Mouse (Mus musculus) thymus, adult 18-20 months (tissue): Measurements from ENCODE around the gene Tob1.

Experiments used
- DNase-seq, 2 experiments: peaks; one replicate each; pipeline ENCODE4 v3.0.0; 2022; ENCODE audit warnings: mixed read lengths in 2 of 2

Tob1 gene

DNA sequence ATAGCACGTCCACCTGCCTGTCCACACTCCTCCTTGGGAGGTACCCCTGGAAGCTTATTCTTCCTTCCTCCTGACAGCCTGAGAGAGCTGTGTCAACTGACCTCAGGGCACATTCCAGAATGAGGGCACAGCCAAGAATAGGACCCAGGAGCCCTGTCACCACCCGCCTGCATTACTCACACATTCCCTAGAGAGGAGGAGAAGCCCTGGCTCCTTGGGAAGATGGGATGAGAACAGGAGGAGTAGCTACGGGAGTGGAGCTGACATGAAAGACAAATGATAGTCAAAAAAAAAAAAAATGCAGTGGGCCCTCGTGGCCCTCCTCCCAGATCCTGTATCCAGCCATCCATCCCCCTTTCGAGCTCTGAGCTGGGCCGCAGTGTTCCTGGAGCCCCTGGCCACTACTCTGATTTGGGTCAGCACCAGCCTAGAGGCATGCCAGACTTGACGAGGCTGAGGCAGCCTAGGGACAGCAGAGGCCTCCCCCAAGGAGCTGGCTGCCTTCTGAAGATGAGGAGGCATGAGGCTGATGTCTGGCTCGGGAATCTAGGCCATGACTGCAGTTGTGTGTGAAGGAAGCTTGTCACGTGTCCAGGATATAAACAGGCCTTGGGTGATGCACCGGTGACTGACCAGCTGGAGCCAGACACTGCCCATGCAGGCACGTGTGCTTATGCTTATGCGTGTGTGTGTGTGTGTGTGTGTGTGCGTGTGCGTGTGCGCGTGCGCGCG, 20.7 kb downstream of the Tob1 start:
- no peak for DNase-seq

DNA sequence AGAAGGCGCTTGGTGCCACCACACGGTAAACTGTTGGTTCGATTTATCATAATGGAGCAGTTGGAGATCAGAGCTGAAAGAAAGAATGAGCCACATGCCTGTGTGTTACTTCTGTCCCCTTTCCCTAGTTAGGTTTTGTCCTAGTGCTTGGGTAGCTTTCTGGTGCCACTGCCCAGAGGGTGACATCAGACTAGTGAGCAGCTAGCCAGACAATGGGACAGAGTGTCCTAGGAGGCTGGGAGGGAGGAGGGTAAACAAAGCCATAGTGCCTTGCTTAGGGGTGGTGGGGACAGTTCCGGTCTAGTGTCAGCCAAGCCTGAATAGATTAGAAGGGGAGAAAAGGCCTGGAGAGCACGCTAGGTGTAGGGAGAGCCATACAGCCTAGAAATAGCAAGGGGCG, 22.2 kb downstream of the Tob1 start:
- no peak for DNase-seq

DNA sequence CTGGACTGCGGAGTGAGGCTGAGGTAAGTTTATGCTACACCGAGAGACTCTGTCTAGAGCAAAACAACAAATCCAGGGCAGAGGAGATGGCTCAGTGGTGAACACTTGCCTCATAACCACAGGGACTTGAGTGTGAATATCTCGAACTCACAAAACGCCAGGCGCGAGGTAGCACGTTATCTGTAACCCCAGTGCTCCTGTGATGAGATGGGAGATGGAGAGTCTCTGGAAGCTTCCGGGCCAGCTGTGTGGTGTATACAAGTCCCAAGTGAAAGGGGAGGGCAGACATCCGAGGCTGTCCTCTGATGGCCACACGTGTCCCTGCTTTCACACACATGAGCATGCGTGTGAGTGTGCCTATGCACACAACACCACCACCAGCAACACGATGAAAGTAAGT, 23.1 kb downstream of the Tob1 start:
- no peak for DNase-seq

DNA sequence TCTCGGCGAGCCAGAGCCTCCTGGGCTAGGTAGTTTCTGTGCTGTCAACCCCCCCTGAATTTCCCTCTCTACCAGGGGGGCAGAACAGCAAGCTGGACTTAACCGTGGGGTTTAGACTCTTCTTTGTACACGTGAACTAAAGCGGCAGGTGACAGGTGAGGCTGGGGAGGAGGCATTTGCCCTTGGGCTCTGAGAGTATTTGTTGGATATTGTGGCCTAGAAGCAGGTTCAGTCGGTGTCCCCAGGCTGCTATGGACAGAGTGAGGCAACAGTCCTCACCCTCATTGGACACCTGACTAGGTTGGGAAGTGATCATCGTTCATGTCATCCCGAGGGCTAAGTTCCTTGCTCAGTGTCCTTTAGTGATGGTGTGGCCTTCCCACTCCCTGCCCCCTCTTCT, 23.6 kb downstream of the Tob1 start:
- DNase-seq, result no peak

DNA sequence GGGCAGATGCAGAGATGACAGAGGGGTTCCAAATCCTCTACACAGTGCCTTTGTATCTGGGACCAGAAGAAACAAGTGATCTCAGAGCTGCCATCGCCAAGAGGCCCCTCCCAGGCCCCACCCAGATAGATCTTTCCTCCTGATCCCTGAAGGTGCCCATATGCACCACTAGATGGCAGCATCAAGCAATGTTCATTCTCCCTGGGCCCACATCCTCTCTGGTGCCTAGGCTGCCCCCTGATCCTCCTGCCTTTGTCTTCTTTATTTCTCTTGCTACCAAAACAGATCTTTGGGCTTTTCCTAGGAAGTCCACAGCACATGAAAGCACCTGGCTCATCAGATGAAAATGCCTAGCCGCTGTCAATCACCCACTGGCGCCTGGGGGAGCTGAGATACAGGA, 24.8 kb downstream of the Tob1 start:
- DNase-seq, result peak in 1 of 2 experiments; percentile 30

DNA sequence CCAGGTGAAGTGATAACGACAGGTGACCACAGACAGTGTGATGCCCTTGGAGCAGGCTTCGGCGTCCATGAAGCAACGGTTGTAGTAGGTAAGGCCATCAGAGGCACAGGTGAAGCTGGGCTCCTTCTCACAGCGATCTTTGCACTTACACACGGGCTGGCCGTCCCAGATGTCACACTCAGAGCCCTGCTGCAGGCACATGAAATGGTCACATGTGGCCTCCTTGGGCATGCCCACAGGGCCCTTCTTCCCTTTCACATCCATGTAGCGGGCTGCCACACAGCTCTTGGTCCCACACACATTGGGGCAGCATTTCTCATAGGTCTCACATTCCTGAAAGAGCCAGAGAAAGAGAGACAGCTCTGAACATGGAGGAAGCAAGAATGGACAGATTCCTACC, 27.5 kb downstream of the Tob1 start:
- no peak for DNase-seq

DNA sequence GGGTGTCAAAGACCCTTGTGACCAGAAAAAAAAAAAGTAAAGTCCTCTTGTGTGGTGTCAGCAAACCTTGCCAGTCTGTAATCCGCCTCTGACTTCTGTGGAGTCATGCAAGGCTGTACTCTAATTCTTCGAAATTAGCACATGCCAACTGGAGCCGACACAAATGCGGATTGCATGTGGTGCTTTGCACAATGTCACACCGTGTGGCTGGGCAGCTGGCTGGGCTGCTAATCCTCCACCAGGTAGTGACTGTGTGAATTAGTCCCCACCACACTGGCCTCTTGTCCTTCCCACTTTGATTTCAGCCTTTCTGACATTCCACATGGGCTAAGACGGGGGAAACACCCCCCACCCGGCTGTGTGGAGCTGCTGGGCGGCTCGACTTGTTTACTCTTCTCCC, 28.5 kb downstream of the Tob1 start:
- no peak for DNase-seq

DNA sequence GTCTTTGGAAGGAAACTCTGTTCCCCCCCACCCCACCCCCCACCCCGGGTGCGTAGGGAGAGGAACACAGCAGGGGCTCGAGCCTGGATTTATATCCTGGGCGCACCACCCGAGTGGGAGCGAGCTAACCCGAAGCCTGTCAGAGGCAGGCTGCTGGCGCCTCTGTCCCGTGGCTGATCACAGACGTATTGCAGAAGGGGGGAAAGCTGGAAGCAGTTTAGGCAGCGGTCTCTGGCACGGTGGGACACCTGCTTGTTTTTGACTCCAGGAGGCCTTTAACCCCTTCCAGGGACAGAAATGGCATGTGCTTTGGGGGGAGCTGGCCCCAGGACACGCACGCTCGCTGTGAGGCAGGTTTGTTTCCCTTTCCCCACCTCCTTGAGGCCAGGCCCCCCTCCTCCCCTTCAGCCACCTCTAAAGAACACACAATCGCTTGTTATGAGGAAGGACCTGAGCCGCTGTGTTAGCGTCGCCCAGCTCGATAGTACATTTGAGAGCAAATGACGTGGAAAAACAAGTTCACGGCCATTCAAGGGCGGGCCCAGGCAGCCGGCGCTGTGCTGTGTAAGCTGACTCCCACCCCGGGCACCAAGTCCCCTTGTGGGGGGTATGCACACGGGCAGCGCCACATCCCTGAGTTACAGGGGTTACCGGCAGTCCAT, 31.6 kb downstream of the Tob1 start:
- DNase-seq, result no peak

DNA sequence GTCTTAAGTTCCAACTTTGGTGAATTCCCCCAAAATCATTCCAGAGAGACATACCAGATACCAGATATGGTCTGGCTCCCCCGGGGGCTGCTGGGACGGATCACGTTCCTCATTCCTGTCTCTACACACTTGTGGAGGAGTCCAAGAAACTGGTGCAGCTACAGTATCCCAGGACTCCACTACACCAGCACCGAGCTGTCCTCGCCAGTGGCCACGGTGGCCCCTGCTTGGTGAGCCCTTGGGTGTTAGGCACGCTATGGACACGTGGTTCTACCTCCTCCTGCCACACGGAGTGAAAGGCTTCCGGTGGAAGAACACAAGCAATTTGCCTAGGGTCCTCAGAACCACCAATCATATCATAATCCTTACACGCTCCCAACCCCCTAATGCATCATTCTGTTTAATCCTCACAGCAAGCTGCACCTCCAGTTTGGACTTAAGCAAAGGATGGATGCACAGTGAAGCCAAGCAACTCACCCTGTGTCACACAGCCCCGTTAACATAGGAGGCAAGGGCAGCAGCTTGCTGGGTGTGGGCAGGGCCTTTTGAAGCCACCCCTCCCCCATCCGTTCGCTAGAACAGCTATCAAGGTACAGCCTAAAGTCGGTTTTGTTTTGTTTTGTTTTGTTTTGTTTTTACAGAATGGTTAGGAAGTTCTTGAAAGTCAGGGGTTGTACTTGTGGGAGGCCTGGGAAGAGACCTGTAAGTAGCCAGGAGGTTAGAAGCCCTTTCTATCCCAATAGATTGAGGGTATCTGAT, 32.3 kb downstream of the Tob1 start:
- no peak for DNase-seq

DNA sequence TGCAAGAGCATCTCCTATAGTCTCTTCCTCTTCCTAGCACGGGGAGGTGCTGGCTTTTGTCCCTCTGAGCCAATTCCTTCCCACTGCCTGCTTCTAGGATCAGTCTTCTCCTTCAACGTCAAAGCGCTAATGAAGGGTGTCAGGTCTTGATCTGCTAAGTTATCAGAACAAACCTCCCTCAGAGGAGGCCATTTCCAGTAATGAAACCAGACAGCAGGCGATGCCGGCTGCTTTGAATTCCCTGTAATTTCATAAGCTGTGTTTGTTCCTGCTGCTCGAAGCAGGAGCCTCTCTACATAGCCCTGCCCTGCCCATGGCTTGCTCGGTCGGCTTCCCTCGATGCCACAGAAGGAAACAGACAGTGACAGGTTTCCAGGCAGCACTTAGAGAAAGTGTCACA, 33.1 kb downstream of the Tob1 start:
- DNase-seq, result no peak

DNA sequence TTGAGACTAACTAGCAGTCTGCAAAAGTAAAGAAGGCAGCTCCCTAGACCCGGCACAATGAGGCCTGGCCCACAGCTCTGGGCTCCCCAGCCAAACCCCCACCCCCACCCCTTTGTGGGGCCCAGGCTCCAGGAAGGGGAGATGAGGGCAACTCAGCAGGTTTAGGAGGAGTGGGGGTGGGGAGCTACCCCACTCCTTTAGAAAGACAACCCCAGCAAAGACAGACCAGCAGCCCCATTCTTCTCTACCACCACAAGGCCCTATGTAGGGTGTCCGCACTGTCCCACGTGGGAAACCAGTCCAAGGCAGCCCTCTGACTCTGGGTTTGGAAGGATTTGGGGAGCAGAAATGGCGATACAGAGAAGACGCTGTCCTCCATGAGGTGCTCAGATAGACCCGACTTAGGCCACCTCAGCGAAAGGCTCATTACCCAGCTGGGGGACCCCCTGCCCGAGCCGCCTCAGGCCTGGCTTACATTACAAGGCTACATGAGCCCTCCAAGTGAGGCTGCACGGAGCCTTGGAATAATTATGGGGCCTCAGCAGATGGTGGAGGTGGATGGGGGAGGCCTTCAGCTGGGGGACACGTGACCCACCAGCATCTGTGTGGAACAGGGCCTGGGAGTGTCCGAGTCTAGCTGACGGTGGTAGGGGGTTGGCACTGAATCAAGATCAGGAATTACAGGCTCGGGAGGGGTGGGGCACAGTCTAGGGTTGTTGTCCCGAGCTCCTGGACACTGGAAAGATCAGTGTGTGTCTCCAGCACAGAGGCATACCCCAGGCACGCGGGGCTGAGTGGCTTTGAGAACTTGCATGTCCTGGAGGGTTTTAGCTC, 34.9 kb downstream of the Tob1 start, which contains the start of gene Wfikkn2:
TSS of gene Wfikkn2 (minus strand) at position 51 of the 834 bp plus-strand sequence.
- DNase-seq, result no peak

DNA sequence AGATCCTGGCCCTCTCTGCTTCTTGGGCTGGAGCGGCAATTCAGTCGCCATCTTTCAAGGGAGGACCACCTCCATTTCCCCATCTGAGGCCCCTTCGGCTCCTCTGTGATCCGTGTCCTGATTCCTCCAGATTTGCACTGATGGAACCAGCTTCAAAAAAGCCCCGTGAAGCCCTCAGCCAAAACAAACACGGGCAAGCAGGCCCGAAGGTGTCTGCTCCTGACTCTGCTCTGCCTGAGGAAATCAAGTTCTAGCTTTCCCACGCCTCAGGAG, 35.5 kb downstream of the Tob1 start:
- DNase-seq, result no peak

DNA sequence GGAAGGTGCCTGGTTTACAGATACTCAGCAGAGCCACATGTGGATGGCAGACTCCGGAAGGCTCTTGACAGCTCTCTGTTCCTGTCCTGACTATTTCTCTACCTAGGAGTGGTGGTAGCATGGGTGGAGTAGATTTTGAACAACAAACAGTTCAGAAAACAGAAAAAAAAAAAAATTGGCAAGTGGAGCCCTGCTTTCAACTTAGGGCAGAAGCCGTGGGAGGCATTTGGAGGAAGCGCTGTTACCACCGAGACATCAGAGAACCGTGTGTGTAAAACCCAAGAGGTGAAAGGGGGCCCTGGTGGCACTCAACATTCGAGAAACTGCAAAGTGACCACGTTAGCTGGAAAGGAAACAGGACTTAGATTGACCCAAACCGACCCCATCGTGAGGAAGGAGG, 41.9 kb downstream of the Tob1 start:
- DNase-seq, result no peak

DNA sequence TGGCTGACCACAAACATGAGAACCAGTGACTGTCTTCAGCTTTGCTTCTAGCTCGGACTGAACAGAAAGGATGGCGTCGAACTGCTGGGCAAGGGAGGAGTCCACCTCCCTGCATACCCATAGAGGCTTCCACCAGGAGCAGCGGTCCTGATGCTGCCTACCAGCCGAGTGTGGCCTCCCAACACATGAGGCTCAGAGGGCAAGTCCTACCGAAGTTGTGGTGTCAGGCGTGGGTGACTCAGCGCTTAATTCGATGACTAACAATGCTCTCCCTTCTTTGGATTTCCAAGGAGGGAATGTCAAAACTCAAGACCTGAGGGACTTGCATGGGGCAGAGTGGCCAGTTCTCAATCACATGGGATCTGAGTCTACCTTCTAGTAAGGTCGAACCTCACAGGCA, 42.4 kb downstream of the Tob1 start:
- no peak for DNase-seq

DNA sequence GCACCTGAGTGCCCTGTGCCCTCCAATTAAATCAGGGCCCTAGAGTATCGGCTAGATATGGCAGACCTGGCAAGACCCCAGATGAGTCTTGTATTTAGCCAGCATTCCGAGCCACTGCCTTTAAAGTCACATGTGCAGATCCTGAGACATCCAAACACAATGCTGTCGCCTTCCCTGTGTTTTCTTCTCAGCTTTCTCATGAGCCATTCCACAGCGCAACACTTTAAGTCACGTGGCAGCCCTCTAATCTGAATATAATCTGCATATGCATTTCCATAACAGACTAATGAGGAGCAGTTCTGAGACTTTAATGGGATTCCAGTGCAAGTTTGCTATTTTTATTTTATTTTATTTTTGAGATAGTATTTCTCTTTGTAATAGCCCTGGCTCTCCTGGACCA, 44.5 kb downstream of the Tob1 start:
- DNase-seq, result no peak

DNA sequence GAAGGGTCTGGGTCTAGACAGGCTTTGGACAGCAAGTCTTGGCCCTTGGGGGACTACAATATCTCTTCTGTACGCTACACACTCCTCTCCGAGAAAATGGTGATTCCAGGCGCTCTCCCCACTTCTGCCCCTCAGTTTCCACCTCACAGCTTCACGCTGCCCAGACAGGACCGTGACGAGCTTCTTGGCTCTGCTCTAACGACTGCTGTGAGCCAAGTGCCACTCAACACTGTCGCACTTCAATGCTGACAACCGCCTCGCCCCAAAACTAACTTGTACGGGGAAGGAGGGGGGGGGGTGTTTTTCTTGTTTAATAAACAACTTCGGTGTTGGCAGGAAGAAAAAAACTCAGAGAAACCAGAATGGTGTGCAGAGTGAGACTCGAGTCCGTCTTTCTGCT, 46.7 kb downstream of the Tob1 start:
- DNase-seq, result no peak

DNA sequence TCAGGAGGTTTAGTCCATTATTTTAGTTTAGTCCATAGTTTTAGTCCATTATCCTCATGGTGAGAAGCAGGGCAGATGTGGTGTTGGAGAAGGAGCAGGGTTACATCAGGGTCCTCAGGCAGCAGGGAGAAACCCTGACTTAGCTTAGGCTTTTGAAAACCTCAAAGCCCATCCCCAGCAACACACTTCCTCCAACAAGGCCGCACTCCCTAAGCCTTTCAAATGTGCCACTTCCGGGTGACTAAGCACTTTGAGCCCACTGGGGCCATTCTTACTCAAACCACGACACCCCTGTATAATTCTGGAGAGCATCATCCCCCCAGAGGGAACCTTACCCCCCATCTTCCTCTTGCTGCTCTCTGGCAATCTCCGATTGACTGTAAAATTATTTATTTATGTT, 48.6 kb downstream of the Tob1 start:
- DNase-seq, result no peak

DNA sequence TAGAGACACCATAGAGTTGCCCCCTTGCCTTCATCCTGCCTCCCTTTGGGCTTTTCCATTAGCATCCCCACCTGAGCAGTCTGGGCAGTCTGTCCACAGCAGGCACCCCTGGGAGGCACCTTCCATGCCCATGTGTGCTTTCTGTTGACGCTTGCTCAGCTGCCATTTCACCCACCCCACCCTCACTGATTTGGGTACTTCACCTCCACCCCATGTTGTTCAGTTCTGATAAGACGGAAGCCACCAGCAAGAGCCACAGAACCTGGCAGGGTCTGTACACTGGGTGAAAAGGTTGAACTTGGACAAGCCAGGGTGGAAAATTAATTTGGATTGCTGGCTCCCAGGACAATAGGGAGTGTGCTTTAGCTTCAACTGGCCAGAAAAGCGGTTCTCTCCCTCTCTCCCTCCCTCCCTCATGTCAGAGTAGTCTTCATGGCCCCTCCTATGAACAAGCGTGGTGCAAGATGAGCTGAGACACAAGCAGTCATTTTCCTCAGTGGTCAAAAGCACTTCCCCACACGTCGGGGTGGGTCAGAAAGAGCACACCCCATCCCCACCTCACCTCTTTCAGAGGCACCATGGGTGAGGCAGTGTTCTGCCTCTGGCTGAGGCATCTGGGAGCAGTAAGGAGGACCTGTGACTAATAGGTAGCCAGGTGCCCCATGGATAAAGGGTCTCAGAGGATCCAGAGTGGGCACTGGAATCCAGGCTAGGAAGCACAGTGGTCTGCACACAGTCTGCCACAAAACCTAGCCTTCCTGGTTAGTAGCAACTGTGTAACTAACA, 50.5 kb downstream of the Tob1 start:
- DNase-seq, result no peak
